Mouse (Mus musculus): ENCODE data around the gene Kdelr2.

- TF ChIP-seq CTCF (IDR thresholded peaks at IDR 0.05; ENCODE audit: low read depth, low read length) (no peak), POLR2A (IDR thresholded peaks at IDR 0.05; ENCODE audit: extremely low read depth, insufficient read depth, low read length) (no peak)
Measured at GRCm38 (mm10) chr5:143441753-143442152, 38.1 kb downstream of the Kdelr2 start.
